Mouse (Mus musculus) frontal cortex, postnatal 36 days (tissue): ENCODE results near the gene Ghr.

Experiments used
- DNase-seq, 2 experiments: peaks; one replicate each; pipeline ENCODE4 v3.0.0; 2022; ENCODE audit warnings: low spot score in 2 of 2

Gene Ghr

DNA sequence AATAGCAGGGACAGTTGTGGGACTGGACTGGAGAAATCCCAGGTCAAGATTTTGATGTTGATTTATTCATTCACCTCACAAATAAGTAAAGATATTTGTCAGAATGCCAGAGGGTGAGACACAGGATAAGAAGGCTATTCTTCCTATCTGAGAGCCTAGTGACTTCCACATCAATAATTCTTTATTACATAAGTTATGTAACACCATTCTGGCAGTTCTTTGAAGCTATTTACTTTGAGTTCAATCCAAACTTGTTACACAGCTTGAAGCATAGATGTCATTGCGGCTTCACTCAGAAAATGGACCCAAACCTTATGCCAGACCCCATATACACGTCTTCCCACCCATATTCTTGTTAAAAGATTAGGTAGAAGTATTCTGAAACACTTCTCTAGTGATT, 133.7 kb downstream of the Ghr start:
- DNase-seq: no peak

DNA sequence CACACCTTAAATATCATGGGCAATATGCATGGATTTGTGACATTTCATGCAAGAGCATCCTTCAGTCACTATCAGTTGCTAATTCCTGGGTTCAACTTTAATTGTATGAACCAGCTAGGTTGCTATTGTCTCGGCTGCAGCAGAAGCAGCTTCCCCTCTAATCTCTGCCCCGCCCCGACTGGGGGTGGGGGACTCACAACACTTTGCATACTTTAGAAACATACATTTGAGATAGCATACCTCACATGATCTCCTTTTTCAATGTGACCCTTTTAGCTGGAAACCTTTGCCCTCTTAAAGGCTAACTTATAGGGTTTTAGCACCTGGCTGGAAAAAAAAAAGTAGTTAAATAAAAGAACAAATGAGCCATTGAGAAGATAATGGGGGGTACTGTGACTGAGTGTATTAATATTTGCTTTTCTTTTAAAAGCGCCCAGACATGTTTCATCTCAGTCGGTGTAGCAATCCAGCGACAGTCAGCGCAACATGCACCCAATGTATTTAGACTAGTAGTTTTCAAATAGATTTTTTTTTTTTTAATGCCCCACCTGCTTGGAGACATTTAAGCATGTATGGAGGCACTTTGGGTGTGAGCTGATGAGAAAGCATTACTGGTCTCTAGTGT, 137.9 kb downstream of the Ghr start:
- DNase-seq: no peak

DNA sequence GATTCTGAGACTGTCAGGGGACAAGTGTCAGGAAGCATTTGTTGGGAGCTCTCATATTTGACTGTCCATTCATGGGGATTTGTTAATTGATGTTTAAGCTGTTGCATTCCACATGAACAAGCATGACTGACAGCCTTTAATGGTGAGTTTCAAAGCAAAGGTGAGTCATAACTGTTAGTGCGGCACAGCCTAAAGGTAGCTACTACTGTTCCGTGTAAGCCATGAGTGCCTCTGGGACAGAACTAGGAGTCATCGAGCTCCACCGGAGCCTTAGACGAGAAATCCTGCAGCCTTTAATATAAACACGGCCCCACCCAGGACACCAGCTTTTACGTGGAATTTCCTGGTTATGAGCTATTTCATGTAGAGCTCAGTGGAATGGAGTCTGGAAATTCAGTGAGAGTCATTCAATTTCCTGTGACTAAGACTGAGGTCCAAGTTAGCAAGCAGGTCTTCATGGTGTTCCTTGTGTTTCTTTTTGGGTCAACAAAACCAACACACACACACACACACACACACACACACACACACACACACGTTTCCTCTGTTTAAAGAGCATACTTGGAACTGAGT, 138.8 kb downstream of the Ghr start:
- no peak for DNase-seq

DNA sequence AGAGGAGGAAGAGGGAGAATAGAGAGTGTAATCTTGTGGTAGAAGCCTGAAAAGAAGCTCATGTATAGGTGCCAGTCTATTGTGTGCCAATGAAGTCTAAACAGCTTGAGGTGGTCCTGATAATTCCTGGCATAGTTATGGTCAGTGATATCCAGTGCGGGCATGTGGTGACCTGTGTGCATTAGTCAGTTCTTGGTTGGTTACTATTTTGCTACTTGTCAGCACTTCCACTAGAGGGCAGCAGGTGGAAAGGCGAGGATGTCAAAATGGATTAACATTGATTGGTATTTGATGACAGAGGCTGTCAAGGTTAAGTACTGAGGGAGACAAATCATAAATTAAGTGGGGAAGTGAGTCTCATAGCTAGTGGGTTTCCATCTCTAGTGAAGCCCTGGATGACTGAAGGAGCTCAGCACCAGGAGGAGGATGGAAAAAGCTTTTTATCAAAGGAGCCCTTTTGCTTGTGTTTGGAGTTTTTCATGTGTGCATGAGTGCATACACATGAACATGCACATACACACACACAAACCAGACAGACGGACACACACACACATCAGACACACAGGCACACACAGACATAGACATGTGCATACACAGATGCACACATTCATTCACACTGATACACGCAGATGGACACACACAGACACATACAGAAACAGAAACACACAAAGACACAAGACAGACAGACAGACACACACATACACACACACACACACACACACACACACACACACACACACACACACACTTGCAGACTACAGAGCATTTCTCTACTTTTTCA, 141.6 kb downstream of the Ghr start:
- DNase-seq: peak; percentile 7 to 19

DNA sequence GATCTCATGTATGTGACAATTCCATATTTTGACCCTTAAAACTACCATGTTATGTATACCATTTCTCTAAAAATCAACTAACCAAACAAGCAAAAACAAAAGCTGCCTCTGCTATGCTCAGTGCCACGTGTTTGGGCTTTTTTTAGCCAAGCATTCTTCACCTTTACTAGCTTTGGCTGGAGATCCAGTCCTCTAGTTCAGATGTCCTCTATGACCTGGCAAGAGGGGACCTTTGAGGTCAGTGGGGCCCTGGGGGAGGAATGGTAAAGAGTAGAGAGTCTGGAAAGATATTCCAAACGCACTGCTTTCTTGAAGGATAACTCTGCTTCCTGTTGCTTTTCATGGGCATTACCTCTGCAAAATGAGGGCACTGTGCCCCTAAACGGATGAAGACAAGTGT, 145.9 kb downstream of the Ghr start:
- no peak for DNase-seq

DNA sequence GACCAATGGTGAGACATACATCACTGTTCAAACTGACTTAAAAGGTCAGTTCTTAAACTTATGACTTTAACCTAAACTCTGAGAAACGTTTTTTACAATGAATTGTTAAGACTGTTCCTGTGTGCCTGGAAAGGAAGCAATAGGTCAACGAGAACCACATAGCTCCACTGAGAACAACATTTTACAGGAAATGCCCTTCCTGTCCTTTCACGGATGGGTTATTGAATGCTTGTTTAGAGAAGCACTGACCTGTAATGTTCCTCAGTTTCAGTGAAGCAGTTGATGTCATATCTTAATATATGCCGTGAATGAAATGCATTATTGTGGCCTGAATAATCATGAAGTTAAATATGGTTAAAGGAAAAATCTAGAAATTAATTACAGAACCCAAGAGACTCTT, 147.7 kb downstream of the Ghr start:
- DNase-seq: no peak

DNA sequence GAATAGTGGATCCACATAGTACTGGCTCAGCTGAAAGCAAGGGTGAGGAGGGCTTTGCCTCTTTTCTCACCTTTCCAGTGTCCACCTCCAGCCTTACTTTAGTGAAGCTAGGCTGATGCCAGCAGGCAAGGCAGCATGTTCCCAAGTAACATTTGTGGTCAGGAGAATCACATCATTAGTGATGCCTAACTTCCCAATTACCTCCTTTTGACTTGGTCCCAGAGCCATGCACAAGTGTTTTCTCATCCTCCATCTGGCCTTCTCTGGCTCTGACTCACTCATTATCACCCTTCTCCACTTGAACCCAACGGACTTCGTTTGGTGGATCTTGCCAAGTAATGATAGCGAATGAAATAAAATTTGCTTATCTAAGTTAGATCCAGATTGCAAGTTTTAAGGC, 148.8 kb downstream of the Ghr start:
- DNase-seq: no peak

- no peak for DNase-seq
These were observed 150.0 kb downstream of the Ghr start for GRCm38 (mm10) chr15:3433281-3433680.

GRCm38 (mm10) chr15:3432823-3433222, 150.5 kb downstream of the Ghr start:
- no peak for DNase-seq

DNA sequence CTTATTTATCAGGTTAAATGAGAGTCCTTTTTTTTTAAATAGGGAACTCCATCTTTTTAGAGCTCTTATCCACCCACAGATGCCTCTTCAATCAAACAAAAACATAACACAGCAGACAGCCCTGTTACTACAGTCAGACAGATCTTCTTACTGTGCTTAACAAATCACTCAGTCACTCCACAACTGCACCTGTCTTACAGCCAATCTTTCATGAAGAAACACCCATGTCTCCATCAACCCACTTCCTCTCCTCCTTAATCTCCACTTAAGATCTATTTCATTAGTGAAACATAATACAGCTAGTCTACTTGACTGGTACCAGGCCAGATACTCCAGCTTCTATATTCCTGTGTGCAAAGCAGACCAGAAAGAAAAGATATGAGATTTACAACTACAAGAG, 153.9 kb downstream of the Ghr start:
- DNase-seq: no peak

GRCm38 (mm10) chr15:3429001-3429400, 154.3 kb downstream of the Ghr start:
- DNase-seq: no peak

GRCm38 (mm10) chr15:3426401-3426800, 156.9 kb downstream of the Ghr start:
- DNase-seq: no peak

DNA sequence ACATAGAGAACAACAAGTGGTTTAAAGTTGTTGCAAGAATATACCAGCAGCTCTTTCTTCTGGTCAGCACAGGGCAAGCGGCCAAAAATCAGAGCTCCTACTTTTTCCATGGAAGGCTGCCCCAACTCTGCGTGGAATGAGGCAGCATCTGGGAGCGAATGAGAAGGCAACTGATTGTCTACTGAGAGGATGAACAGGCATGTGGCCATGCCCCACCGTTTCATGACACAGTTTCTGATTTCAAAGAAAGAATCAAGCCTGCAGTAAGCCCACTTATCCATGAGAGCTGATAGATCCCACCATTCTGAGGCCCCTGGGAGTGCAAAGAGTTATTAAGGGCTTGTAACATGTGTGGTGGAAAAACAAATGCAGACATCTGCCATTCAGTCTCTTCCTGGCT, 160.1 kb downstream of the Ghr start:
- DNase-seq: no peak

DNA sequence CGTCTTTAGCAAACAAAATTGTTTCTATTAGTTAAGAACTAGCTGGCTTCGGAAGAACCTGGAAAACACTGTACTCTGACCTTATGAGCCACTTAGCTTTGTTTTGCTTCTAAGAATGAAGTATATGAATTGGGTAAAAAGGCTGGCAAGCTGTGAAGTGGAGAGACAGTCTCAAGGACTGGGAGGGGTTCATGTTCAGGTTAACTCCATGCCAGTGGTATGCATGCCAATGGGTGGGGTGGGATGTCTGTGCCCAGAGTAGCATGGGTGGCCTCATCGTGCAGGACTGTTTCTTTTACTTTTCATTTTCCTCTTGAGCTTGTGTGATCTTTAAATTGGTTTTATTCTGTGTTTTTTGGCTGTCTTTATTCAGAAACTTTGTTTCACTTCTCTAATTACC, 165.6 kb downstream of the Ghr start:
- no peak for DNase-seq

- no peak for DNase-seq
These were observed 170.2 kb downstream of the Ghr start for GRCm38 (mm10) chr15:3413103-3413502.

DNA sequence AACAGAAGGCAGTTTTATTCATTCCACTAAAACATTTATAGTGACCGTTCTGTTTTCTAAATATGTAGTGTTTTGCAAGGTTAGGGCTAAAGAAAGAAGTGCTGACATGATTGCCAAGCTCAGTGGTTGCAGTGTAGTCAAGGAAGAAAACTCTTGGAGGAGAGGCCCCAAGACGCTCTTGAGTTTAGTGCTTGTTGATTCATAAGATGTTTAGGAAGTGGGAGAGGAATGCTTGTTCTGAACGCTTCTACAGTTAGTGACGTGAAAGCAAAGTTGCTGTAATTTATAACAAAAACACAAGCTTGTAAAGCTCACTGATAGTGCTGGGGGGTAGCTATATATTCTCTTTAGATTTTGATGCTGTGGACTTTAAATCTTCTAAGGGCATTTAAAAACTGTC, 174.8 kb downstream of the Ghr start:
- DNase-seq: no peak

GRCm38 (mm10) chr15:3399196-3399595, 184.1 kb downstream of the Ghr start:
- DNase-seq: no peak

GRCm38 (mm10) chr15:3397369-3398100, 185.8 kb downstream of the Ghr start:
- DNase-seq: no peak

DNA sequence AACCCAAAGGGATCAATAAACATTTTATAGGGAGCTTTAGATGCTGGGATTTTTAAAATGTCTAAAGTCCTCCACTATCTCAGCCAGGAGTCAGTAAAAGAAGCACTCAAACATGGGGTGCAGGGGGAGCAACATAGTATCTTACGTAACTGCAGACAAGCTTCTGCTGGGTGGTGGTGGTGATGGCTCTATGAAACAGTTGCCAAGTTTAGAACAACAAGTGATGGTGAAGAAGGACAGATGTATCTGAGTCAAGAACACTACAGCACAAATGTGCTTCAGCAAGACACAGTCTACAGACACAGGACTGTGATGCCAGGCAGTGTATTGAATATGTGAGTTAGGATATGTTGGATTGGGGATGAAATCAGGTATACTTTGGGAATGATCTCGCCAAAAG, 187.1 kb downstream of the Ghr start:
- no peak for DNase-seq

- no peak for DNase-seq
These were observed 187.6 kb downstream of the Ghr start for GRCm38 (mm10) chr15:3395700-3396099.

GRCm38 (mm10) chr15:3390722-3391121, 192.6 kb downstream of the Ghr start:
- DNase-seq: no peak

- no peak for DNase-seq
These were observed 194.3 kb downstream of the Ghr start for GRCm38 (mm10) chr15:3389011-3389410.

DNA sequence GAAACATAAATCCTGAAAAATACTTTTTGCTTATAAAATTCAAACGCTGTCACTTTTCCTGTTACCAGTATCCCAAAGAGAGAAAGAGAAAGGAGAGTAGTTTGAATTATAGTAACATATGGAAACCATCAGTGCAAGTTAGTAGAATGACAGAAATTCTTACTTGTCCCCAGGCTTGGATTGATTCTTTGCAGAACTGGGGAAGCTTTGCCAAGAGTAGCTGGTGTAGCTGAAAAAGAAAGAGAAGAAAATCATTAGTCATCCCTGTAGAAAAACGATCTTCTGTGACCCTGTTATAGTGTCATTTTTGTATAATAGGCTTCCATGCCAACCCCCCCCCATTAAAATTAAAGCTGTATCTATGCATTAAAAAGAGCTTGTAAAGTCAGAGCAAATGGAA, 194.8 kb downstream of the Ghr start:
- no peak for DNase-seq
